Mouse (Mus musculus): ENCODE measurements around the gene Rbp2.

- TF ChIP-seq CTCF (IDR thresholded peaks at IDR 0.05) = no peak
- TF ChIP-seq EP300 (IDR thresholded peaks at IDR 0.05) = no peak
Measured at GRCm38 (mm10) chr9:98489532-98489931, 3.6 kb downstream of the Rbp2 start.
